Mouse (Mus musculus) heart, postnatal 0 days (tissue): Measurements from ENCODE around the gene Elf5.

Source experiments
- CTCF ChIP-seq: IDR thresholded peaks from 2 replicates; pipeline ENCODE4 v1.5.1; 2016; ENCODE audit warnings: antibody characterized with exemption, control low read depth, low read depth
- EP300 ChIP-seq: IDR thresholded peaks from 2 replicates; pipeline ENCODE4 v1.6.1; 2016; ENCODE audit warnings: antibody characterized with exemption, low read depth

- TF ChIP-seq CTCF = peak; percentile 87
- no peak for TF ChIP-seq EP300
These were observed 28.2 kb downstream of the Elf5 start for GRCm38 (mm10) chr2:103439710-103440109.
